Mouse (Mus musculus): Measurements from ENCODE around the gene Ctf2. TPM values are rescaled to one million over a fixed set of nuclear protein-coding genes. Genes with fewer than 3 reads are reported as not detected.
"Not testable (repeated sequence)": the region's sequence is repeated elsewhere in the genome, so short reads cannot be mapped to it uniquely, and the experiment has no call there.

The Ctf2 gene
- polyA plus RNA-seq, 1 experiment from 2014 or later = 0.06 TPM

DNA sequence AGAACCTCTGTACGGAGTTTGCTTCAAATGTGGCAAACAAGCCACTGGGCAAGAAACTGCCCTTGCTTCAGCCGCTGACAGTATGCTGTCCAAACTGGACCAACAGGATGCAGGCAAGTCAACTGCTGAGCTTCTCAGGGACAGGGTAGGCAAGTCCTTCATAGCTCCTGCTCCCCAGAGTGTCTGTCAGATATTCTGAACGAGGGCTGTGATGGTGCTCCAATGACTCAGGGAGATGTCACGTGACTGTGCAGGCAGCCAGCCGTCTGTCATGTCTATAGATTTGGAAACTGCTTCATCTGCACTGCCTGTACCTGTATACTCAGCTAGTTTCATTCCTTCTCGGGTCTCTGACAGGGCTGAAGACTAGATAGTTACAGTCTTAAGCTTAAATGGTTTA, 33.0 kb downstream of the Ctf2 start:
- H3K4me1 ChIP-seq (replicated peaks) = peaks cover 12% of the 10 kb centered on the region; the same call in 1 of the 2 replicates
- no peaks in the 10 kb centered on the region for H3K27me3 ChIP-seq
- ATAC-seq (ENCODE audit: insufficient read depth) = no peak
- H3K27ac ChIP-seq (replicated peaks) = no peak overlapping the region
- 67% methylated on average over 6 of the region's 6 CpGs for WGBS (ENCODE audit: insufficient replicate concordance)
- no peak overlapping the region for H3K4me2 ChIP-seq
- H3K9me3 ChIP-seq (replicated peaks) = no peaks in the 10 kb centered on the region
- no peak overlapping the region for H3K9ac ChIP-seq
- H3K36me3 ChIP-seq (replicated peaks) = 0 out of 2 replicates have a peak, but pooled peaks cover 7% of the 10 kb centered on the region
- H3K4me3 ChIP-seq (replicated peaks) = no peak overlapping the region

DNA sequence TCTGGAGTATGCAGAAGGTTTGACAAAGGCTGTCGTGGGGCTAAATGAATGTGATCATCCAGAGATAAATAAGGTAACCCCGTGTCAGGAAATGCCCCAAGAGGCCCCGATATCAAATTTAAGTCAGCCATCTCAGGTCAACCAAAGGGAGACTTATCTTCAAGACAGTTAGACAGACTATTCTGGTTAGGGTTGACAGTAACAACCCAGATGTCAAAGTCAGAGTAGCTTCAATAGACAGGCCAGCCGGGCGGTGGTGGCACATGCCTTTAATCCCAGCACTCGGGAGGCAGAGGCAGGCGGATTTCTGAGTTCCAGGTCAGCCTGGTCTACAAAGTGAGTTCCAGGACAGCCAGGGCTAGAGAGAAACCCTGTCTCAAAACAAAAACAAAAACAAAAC, 38.2 kb downstream of the Ctf2 start:
- H3K36me3 ChIP-seq (replicated peaks); H3K4me3 ChIP-seq (replicated peaks); H3K27me3 ChIP-seq; H3K9ac ChIP-seq; H3K4me2 ChIP-seq; H3K27ac ChIP-seq (replicated peaks); ATAC-seq (ENCODE audit: insufficient read depth); H3K9me3 ChIP-seq (replicated peaks): not testable (repeated sequence)
- 30% methylated on average over 7 of the region's 7 CpGs for WGBS (ENCODE audit: insufficient replicate concordance)
- peaks cover 18% of the 10 kb centered on the region for H3K4me1 ChIP-seq (replicated peaks)

- Histone ChIP-seq H3K9ac (no peak overlapping the region), H3K4me3 (replicated peaks) (no peak overlapping the region), H3K9me3 (replicated peaks) (no peaks in the 10 kb centered on the region), H3K36me3 (replicated peaks) (no peaks in the 10 kb centered on the region), H3K27me3 (no peaks in the 10 kb centered on the region), H3K27ac (replicated peaks) (no peak overlapping the region), H3K4me1 (replicated peaks) (peaks cover 18% of the 10 kb centered on the region), H3K4me2 (no peak overlapping the region)
- 87% methylated on average over 8 of the region's 8 CpGs for WGBS (ENCODE audit: insufficient replicate concordance)
- no peak for ATAC-seq (ENCODE audit: insufficient read depth)
Measured at GRCm38 (mm10) chr7:127693290-127693689, 38.7 kb downstream of the Ctf2 start.

- H3K4me3 ChIP-seq (replicated peaks) = peak overlapping the region; percentile 27
- peak overlapping the region; percentile 25; the same call in 1 of the 2 replicates for H3K9ac ChIP-seq
- peak overlapping the region; percentile 24; the same call in 1 of the 2 replicates for H3K27ac ChIP-seq (replicated peaks)
- 0 out of 2 replicates have a peak, but pooled peaks have one; percentile 15 for ATAC-seq (ENCODE audit: insufficient read depth)
- H3K36me3 ChIP-seq (replicated peaks) = no peaks in the 10 kb centered on the region
- peak overlapping the region; percentile 55 for H3K4me2 ChIP-seq
- H3K9me3 ChIP-seq (replicated peaks) = no peaks in the 10 kb centered on the region
- peaks cover 27% of the 10 kb centered on the region for H3K4me1 ChIP-seq (replicated peaks)
- WGBS (ENCODE audit: insufficient replicate concordance) = 37% methylated on average over 15 of the region's 15 CpGs
- H3K27me3 ChIP-seq = no peaks in the 10 kb centered on the region
Measured at GRCm38 (mm10) chr7:127691221-127691989, 40.6 kb downstream of the Ctf2 start.

DNA sequence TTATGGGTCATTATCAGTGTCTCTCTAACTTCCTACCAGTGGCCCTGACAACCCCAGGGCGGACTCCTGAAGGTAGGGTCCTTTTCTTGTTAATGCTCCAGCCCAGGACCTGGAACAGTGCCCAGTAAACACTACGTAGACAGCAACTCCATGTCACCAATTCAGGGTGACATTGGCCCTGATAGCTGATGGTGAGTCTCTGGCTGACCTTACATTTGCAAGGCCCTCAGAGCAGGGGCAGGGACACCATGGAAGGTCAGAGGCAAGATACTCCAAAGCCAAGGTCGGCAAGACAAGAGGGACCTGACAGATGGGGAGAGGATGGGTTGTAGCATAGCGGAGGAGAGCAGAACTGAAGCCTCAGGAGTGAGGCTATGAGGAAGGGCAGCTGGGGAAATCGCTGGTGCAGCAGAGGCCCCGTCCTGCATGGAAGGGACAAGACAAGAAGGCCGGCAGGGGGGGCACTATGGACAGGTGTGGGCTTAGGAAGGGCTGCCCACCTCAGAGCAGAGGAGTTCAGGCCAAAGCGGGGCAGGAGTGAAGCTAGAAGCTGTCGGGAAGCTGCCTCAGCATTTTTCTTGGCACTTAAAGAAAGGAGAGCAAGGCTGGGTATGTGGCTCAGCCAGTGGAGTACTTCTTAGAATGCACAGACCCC, 42.2 kb downstream of the Ctf2 start:
- Histone ChIP-seq H3K9me3 (replicated peaks) (no peaks in the 10 kb centered on the region), H3K27ac (replicated peaks) (no peak overlapping the region), H3K27me3 (no peaks in the 10 kb centered on the region), H3K9ac (no peak overlapping the region), H3K4me2 (no peak overlapping the region), H3K36me3 (replicated peaks) (no peaks in the 10 kb centered on the region), H3K4me1 (replicated peaks) (peaks cover 38% of the 10 kb centered on the region), H3K4me3 (replicated peaks) (no peak overlapping the region)
- WGBS (ENCODE audit: insufficient replicate concordance) = 66% methylated on average over 9 of the region's 9 CpGs
- no peak for ATAC-seq (ENCODE audit: insufficient read depth)

DNA sequence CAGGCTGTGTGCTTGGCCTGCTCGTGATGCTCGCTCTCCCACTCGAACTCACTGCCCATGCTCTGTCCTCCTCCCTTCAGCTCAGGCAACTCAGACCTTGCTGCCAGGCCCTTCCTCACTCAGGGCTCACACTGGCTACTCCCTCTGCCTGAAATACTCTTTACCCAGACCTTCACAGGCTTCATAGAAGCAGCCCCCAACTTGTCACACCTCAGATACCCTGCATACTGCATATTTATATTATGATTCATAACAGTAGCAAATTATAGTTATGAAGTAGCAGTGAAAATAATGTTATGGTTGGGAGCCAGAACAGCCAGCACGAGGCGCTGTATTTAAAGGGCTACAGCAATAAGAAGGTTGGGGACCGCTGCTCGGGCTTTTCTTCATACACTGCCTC, 43.0 kb downstream of the Ctf2 start:
- 77% methylated on average over 7 of the region's 7 CpGs for WGBS (ENCODE audit: insufficient replicate concordance)
- Histone ChIP-seq H3K4me2 (no peak overlapping the region), H3K4me1 (replicated peaks) (peaks cover 43% of the 10 kb centered on the region), H3K27me3 (no peaks in the 10 kb centered on the region), H3K27ac (replicated peaks) (no peak overlapping the region), H3K4me3 (replicated peaks) (no peak overlapping the region), H3K9ac (no peak overlapping the region), H3K9me3 (replicated peaks) (no peaks in the 10 kb centered on the region), H3K36me3 (replicated peaks) (no peaks in the 10 kb centered on the region)
- no peak for ATAC-seq (ENCODE audit: insufficient read depth)

DNA sequence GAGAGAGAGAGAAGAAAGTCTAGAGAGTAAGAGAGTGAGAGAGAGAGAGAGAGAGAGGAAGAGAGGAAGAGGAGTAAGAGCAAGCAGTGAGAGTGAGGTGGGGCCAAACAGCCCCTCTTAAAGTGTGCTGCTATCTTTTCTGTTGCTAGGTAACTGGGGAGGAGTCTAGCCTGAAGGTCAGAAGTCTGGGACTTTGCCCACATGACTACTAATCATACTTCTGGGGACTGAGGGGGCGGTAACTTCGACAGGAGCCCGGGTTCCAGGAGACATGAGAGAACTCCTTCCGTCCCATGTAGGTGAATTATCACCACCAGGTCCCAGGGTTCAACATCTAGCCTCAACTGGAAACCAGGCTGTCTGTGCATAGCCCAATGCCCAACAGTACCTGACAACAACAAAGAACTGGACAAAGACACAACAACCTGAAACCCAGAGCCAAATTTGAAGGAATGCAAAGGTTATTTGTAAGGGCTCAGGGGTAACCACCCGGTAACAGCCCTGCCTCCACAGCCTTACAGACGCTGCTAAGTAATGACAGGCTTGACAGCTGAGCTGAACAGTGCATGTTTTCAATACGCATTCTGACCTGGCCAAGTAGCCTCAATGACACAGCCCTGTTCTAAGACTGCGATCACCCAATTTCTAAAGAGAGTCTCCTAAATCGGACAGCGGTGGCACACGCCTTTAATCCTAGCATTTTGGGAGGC, 45.1 kb downstream of the Ctf2 start:
- no peaks in the 10 kb centered on the region for H3K9me3 ChIP-seq (replicated peaks)
- H3K4me1 ChIP-seq (replicated peaks) = peaks cover 49% of the 10 kb centered on the region
- no peaks in the 10 kb centered on the region for H3K27me3 ChIP-seq
- WGBS (ENCODE audit: insufficient replicate concordance) = 68% methylated on average over 11 of the region's 11 CpGs
- no peak overlapping the region for H3K9ac ChIP-seq
- no peak for ATAC-seq (ENCODE audit: insufficient read depth)
- no peak overlapping the region for H3K27ac ChIP-seq (replicated peaks)
- H3K4me3 ChIP-seq (replicated peaks) = no peak overlapping the region
- H3K4me2 ChIP-seq = no peak overlapping the region
- H3K36me3 ChIP-seq (replicated peaks) = no peaks in the 10 kb centered on the region

DNA sequence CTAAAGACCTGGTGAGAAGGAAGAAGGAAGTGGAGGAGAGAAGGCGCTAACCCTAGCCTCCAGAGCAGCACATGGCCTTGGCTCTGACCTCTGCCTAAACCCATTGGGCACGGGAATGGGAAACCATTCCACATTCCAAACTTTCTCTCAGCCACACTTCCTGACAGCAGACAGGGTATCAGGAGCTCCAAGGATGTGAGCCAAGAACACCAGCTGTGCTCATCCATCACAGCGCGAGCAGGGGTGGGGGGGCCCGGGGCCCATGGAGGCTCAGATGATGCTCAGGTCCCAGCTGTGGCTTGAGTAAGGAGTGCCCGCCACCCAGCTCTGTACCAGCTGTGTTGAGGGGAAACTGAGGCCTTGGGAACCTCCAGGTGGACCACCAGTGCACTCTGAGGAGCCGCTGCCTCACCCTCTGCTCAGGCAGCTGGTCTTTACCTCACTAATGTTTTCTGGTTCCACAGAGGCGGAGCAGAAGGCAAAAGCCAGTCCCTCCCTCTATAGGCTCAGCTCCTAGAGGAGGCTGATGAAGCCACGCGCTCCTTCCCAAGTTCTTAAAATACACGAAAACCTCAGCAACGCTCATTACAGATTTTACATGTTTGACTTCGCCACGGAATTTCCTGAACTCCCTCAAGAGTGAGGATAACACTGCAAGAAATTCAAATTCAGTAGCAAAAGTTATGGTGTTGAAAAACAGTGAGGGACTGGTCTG, 46.5 kb downstream of the Ctf2 start:
- WGBS (ENCODE audit: insufficient replicate concordance) = 78% methylated on average over 14 of the region's 14 CpGs
- H3K4me2 ChIP-seq = no peak overlapping the region
- no peaks in the 10 kb centered on the region for H3K9me3 ChIP-seq (replicated peaks)
- ATAC-seq (ENCODE audit: insufficient read depth) = no peak
- H3K4me3 ChIP-seq (replicated peaks) = no peak overlapping the region
- H3K27ac ChIP-seq (replicated peaks) = no peak overlapping the region
- no peak overlapping the region for H3K9ac ChIP-seq
- H3K27me3 ChIP-seq = no peaks in the 10 kb centered on the region
- H3K36me3 ChIP-seq (replicated peaks) = no peaks in the 10 kb centered on the region
- peaks cover 42% of the 10 kb centered on the region for H3K4me1 ChIP-seq (replicated peaks)

DNA sequence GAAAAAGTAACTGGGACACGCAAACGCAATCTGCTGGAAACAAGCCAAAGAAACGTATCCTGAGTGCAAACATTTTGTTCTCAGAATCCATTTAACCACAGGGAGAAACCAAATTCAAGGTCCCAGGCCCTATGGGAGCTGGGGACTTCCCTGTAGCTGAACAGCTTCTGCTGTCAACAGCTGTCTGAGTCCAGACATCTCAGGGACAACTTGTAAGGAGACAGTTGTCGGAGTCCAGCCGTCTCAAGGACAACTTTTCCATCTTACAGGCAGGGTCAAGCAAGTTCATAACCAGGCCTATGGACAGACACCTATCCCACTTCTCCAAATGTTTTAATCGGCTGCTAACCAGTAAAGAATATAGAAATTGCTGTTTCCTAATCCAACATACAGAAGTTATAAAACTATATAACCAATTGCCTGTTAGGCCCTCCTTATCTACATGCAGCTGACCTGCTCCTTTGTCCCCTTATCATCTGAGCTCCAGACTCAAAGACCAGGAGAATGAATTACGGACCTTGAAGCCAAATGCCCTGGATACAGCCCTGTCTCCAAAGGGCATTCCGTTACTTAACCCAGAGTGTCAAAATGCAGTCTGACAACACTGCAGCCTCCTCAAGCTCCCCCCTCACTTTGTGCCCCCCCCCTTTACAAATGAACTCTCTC, 49.9 kb downstream of the Ctf2 start:
- no peak; the same call in 1 of the 2 replicates for ATAC-seq (ENCODE audit: insufficient read depth)
- Histone ChIP-seq H3K27me3 (no peaks in the 10 kb centered on the region), H3K4me1 (replicated peaks) (peaks cover 36% of the 10 kb centered on the region), H3K9me3 (replicated peaks) (no peaks in the 10 kb centered on the region), H3K4me2 (no peak overlapping the region), H3K27ac (replicated peaks) (no peak overlapping the region; the same call in 1 of the 2 replicates), H3K36me3 (replicated peaks) (no peaks in the 10 kb centered on the region), H3K4me3 (replicated peaks) (no peak overlapping the region), H3K9ac (no peak overlapping the region)
- whole genome bisulfite sequencing (ENCODE audit: insufficient replicate concordance) = 48% methylated on average over 8 of the region's 8 CpGs

GRCm38 (mm10) chr7:127680541-127680940, 51.4 kb downstream of the Ctf2 start:
- no peak overlapping the region for H3K9ac ChIP-seq
- no peaks in the 10 kb centered on the region for H3K27me3 ChIP-seq
- H3K27ac ChIP-seq (replicated peaks) = no peak overlapping the region
- H3K36me3 ChIP-seq (replicated peaks) = no peaks in the 10 kb centered on the region
- H3K4me2 ChIP-seq = no peak overlapping the region
- ATAC-seq (ENCODE audit: insufficient read depth) = no peak
- H3K4me3 ChIP-seq (replicated peaks) = no peak overlapping the region
- WGBS (ENCODE audit: insufficient replicate concordance) = 82% methylated on average over 13 of the region's 13 CpGs
- no peaks in the 10 kb centered on the region for H3K9me3 ChIP-seq (replicated peaks)
- peaks cover 27% of the 10 kb centered on the region for H3K4me1 ChIP-seq (replicated peaks)

All from liver, embryonic 15.5 days (tissue).